ENCODE assay signal across 8 mouse cellular contexts in genomic region chr3:93444343-93445164, GRCm38 (mm10). TPM values are rescaled to one million over a fixed set of nuclear protein-coding genes. Genes with fewer than 3 reads are reported as not detected.
DNase-seq lines count a peak whose midpoint lies in the region; ATAC-seq lines count a peak whose summit lies in the region.

No protein-coding gene starts in this region.

- H3K27ac ChIP-seq in neural tube, embryonic 14.5 days (ENCODE audit: low read depth, low read length): peak overlapping the region; percentile 4; the same call in 1 of the 2 replicates

- no peaks in the 10 kb centered on the region for H3K9me3 ChIP-seq in neural tube, embryonic 14.5 days (ENCODE audit: control insufficient read depth, low read length)

- H3K36me3 ChIP-seq in neural tube, embryonic 14.5 days (ENCODE audit: control insufficient read depth, insufficient read depth, low read length): no peaks in the 10 kb centered on the region

- H3K4me2 ChIP-seq in neural tube, embryonic 14.5 days (ENCODE audit: low read depth, low read length): peak overlapping the region; percentile 82

- DNase-seq in brain, embryonic 18.5 days (ENCODE audit: low read depth, low spot score): peak; percentile 59
- peak; percentile 77 for DNase-seq in forelimb bud, embryonic 11.5 days (ENCODE audit: low read depth, low spot score)
- DNase-seq in heart, postnatal 36 days: peak; percentile 46 to 73
- peak; percentile 61 to 72 for DNase-seq in layer of hippocampus, adult 18-20 months (ENCODE audit: low spot score in 2 of 2)
- peak; percentile 73 to 74 for DNase-seq in lung, adult 18-20 months
- peak; percentile 23 for DNase-seq in thymus, postnatal 25 days

- intact Hi-C loops in heart, postnatal 36 days (cut with DNase I): no loop called here

- 2% methylated on average over 56 of the region's 56 CpGs for WGBS in neural tube, embryonic 14.5 days

- H3K4me1 ChIP-seq in neural tube, embryonic 14.5 days (ENCODE audit: control insufficient read depth, insufficient read depth, low read length): 0 out of 2 replicates have a peak, but pooled peaks cover 4% of the 10 kb centered on the region

- H3K4me3 ChIP-seq in neural tube, embryonic 14.5 days (ENCODE audit: low read depth, low read length): peak overlapping the region; percentile 48

- ATAC-seq in CD4-positive, CD25-positive, alpha-beta regulatory T cell, adult 4 months: peak; percentile 58
- ATAC-seq in neural tube, embryonic 14.5 days (ENCODE audit: low read depth): peak; percentile 88

- H3K9ac ChIP-seq in neural tube, embryonic 14.5 days (replicated peaks; ENCODE audit: low read depth, low read length): peak overlapping the region; percentile 3

- H3K27me3 ChIP-seq in neural tube, embryonic 14.5 days (ENCODE audit: control insufficient read depth, insufficient read depth, low read length): peaks cover 13% of the 10 kb centered on the region

RNA-seq across cellular contexts. Expression of gene Tchh, which starts 2.4 kb away (rescaled TPM):
- not detected for polyA plus RNA-seq in CD4-positive, CD25-positive, alpha-beta regulatory T cell, adult 4 months (2017; shearing (Covaris generic))
- under 1 TPM; 0.05 to 0.08 TPM for total RNA-seq in heart, postnatal 36 days (2021)
- total RNA-seq in layer of hippocampus, adult 18-20 months (2021): 1 to 10 TPM; 1.8 to 2.1 TPM
- 1.3 and 1.4 TPM in 2 replicates for polyA plus RNA-seq in neural tube, embryonic 14.5 days (2014; fragmentation: Nextera tagmentation; extraction: Ambion mirVana)

RNA-seq across cellular contexts. Expression of gene Tchhl1, which starts 24.0 kb away (rescaled TPM):
- not detected for polyA plus RNA-seq in CD4-positive, CD25-positive, alpha-beta regulatory T cell, adult 4 months (2017; shearing (Covaris generic))
- total RNA-seq in heart, postnatal 36 days (2021): not detected
- not detected for total RNA-seq in layer of hippocampus, adult 18-20 months (2021)
- polyA plus RNA-seq in neural tube, embryonic 14.5 days (2014; fragmentation: Nextera tagmentation; extraction: Ambion mirVana): 0.13 TPM in 1 of 2 replicates, not detected in the other

RNA-seq across cellular contexts. Expression of gene Rptn, which starts 51.1 kb away (rescaled TPM):
- polyA plus RNA-seq in CD4-positive, CD25-positive, alpha-beta regulatory T cell, adult 4 months (2017; shearing (Covaris generic)): not detected
- total RNA-seq in heart, postnatal 36 days (2021): not detected
- not detected for total RNA-seq in layer of hippocampus, adult 18-20 months (2021)
- not detected in 2 replicates for polyA plus RNA-seq in neural tube, embryonic 14.5 days (2014; fragmentation: Nextera tagmentation; extraction: Ambion mirVana)

Comparison
In these comparisons a context has a peak if more than half of its experiments do, and no peak if none do; other contexts are left out.
1. Peak in every context shown above with its lines: DNase-seq, ATAC-seq, H3K4me3 ChIP-seq and H3K27ac ChIP-seq.
2. DNase-seq: peak in every context shown above with its lines; median percentile 77 in forelimb bud, embryonic 11.5 days; 74 in lung, adult 18-20 months; 66 in layer of hippocampus, adult 18-20 months; 60 in heart, postnatal 36 days; 59 in brain, embryonic 18.5 days; 23 in thymus, postnatal 25 days.